19 mouse cellular contexts compared by ENCODE assay signal in genomic region chr2:91795091-91795490, GRCm38 (mm10).
"Had no signal": no experiment of that assay in that cellular context is flagged by ENCODE, and none has a peak within 500 bp of the region (broad histone marks: within the 10 kb centered on the region; RNA-seq: fewer than 3 reads in every experiment).

No protein-coding gene starts in this region.

- H3K27ac ChIP-seq: gastrocnemius, adult 2 months; heart, embryonic 13.5 days; heart, embryonic 15.5 days; hindbrain, embryonic 14.5 days; hindbrain, postnatal 0 days; kidney, embryonic 15.5 days; kidney, postnatal 0 days; limb, embryonic 13.5 days; limb, embryonic 15.5 days had no signal

- H3K9ac ChIP-seq: heart, embryonic 13.5 days; heart, embryonic 15.5 days; hindbrain, embryonic 14.5 days; kidney, embryonic 15.5 days; limb, embryonic 13.5 days; limb, embryonic 15.5 days had no signal

- H3K4me2 ChIP-seq: heart, embryonic 11.5 days; heart, embryonic 13.5 days; heart, embryonic 15.5 days; hindbrain, embryonic 14.5 days; kidney, embryonic 15.5 days; limb, embryonic 13.5 days; limb, embryonic 15.5 days had no signal

- H3K4me3 ChIP-seq: gastrocnemius, adult 2 months; heart, embryonic 13.5 days; heart, embryonic 15.5 days; kidney, embryonic 15.5 days; limb, embryonic 13.5 days; limb, embryonic 15.5 days had no signal

- DNase-seq: gastrocnemius, adult 2 months; gastrocnemius, postnatal 10 days; gastrocnemius, postnatal 25 days; heart, postnatal 14 days; heart, postnatal 36 days; kidney, adult 11 months; layer of hippocampus, adult 9-11 months; layer of hippocampus, postnatal 36 days; left cerebral cortex, postnatal 4 days had no signal

- H3K9me3 ChIP-seq: heart, embryonic 13.5 days; heart, embryonic 15.5 days; kidney, embryonic 15.5 days; limb, embryonic 13.5 days; limb, embryonic 15.5 days had no signal

- H3K27me3 ChIP-seq: heart, embryonic 13.5 days; heart, embryonic 15.5 days; kidney, embryonic 15.5 days; limb, embryonic 13.5 days; limb, embryonic 15.5 days had no signal

- ATAC-seq: hindbrain, postnatal 0 days; intestine, embryonic 16.5 days had no signal

- H3K36me3 ChIP-seq: heart, embryonic 13.5 days; heart, embryonic 15.5 days; kidney, embryonic 15.5 days; limb, embryonic 13.5 days; limb, embryonic 15.5 days had no signal
